Mouse (Mus musculus) spleen, embryonic (tissue): ENCODE measurements at regions not wholly inside any gene's neighbourhood (a gene's known extent, or its start where the extent isn't known, plus 50 kb on each side); places are given as distances from the start of the nearest gene placed in this dataset.
"Not testable (repeated sequence)": the region's sequence is repeated elsewhere in the genome, so short reads cannot be mapped to it uniquely, and the experiment has no call there.

Source experiments
- CTCF ChIA-PET: fragments of 350-600 bp; sonication (Branson Sonifier 250); formaldehyde crosslinking; loops from one replicate; lab custom pipeline; 2022; lab: Charles Lee

GRCm38 (mm10) chr13:79654115-79654514 lies 1229.1 kb upstream of the Arrdc3 start:
- CTCF ChIA-PET: no interaction called here

DNA sequence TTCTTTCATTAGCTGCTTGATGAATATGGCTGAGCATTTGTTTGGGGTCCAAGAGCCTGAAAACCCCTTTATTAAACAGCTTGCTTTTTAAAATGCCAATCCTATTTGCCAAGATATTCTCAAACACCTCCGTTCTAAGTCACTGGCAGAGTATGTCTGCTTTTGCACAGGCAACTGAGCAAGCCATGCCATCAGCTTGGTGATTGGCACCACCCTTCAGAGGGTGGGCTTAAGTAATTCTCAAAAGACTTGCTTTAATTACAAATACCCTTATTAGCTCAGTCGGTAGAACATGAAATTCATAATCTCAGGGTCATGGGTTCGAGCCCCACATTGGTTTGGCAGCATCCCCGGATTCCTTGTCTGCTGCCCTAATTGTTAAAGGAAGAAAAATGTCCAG lies 1228.5 kb upstream of the Arrdc3 start:
- CTCF ChIA-PET: no interaction called here

DNA sequence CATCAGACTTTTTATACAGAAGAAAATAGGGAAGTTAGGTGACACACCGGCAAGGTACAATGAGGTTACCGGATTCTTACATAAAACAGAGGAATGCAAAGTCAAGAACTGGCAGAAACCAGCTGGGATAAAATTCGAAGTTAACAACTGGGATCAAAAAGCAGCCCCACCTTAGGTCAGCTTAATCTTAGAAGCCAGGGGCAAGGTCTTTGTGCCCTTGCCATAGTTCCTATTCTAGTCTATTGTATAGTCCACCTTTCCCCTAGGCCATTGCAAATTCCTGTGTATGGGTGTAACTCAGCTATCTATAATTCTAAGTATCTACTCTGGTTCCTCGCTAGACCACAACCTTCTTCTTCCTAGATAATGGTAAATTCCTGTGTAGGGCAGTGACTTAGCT lies 1214.4 kb upstream of the Arrdc3 start:
- CTCF ChIA-PET: not testable (repeated sequence)

GRCm38 (mm10) chr13:79673358-79673757 lies 1209.8 kb upstream of the Arrdc3 start:
- CTCF ChIA-PET: interaction anchor here (0.8 kb wide), 1 partner anchor 168 kb away, joined by 3 read pairs; no protein-coding TSS in a partner anchor

- CTCF ChIA-PET: no interaction called here
Measured at GRCm38 (mm10) chr13:79697847-79698625, 1185.1 kb upstream of the Arrdc3 start.

DNA sequence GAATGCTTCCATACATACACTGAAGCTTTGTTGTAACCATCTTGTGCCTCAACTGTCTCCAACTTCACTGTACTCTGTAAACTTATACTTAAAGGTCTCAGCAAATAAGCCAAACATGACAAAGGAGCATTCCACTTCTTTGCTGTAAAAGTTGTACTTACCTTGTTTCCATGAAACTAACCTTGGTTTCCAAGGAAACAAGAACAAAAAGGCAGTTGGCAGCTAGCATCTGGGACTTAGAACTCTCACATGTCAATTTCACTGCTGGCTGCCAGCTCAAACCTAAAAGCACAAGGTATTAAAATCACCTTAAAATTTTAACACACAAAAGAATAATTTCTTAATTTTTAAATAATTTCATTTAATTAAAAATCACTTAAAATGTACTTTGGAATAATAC lies 1183.7 kb upstream of the Arrdc3 start:
- CTCF ChIA-PET: no interaction called here
